Mouse (Mus musculus) olfactory bulb, adult 2 months (tissue): ENCODE data around the gene F13b.

ENCODE experiments used
- CTCF ChIP-seq: fragments of 200-500 bp; IDR thresholded peaks from 2 replicates; pipeline ENCODE4 v1.5.1; 2012; ENCODE audit warnings: low read depth, mild to moderate bottlenecking, low read length, moderate library complexity; ENCODE audit not compliant: insufficient read depth
- POLR2A ChIP-seq: fragments of 200-500 bp; IDR thresholded peaks from 2 replicates; pipeline ENCODE4 v1.6.1; 2012; ENCODE audit warnings: mild to moderate bottlenecking, low read depth, low read length, moderate library complexity; ENCODE audit not compliant: insufficient read depth

GRCm38 (mm10) chr1:139465936-139466335, 35.6 kb upstream of the F13b start:
- TF ChIP-seq CTCF (no peak), POLR2A (no peak)
